Mouse (Mus musculus): ENCODE measurements at regions not wholly inside any gene's neighbourhood (a gene's known extent, or its start where the extent isn't known, plus 50 kb on each side); places are given as distances from the start of the nearest gene placed in this dataset.

DNA sequence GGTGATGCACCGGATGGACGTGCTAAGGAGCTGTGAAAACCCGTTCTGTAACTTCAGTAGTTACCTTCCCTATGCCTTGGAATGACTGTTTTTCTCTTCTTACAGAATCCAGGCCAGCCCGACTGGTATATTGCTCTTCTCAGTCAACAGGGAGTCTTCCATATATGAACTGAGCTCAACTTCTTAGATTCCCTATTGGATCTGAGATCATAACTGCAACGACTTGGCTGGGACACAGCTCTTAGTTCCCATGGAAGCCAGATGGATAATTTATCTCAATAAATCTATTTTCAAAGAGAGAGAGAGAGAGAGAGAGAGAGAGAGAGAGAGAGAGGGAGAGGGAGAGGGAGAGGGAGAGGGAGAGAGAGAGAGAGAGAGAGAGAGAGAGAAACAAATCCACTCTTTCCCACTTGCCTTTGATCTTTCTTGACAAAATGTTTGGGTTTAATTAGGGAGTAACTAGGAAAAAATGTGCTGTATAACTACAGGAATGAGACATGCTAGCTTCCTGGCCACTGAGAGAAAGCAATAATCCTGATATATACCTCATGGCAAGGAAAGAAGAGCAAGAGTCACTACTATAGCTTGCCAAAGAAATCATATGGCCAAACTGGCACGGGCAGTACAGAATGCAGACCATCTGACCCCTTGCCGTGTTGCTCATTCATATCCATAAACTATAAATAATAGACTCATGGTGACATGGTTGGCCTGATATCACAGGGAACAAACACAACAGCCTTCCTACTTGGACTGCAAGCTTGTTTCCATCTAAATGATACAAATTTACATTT, 73.3 kb upstream of the Cnksr3 start:
- whole genome bisulfite sequencing = 80% methylated on average over 7 of the region's 7 CpGs
- Histone ChIP-seq H3K4me3 (ENCODE audit: low read depth, low read length) (no peak overlapping the region), H3K36me3 (ENCODE audit: control insufficient read depth, insufficient read depth, low read length) (no peaks in the 10 kb centered on the region), H3K4me1 (ENCODE audit: control insufficient read depth, insufficient read depth, insufficient read length, low read length) (no peaks in the 10 kb centered on the region), H3K27ac (ENCODE audit: insufficient read depth, low read depth, low read length) (no peak overlapping the region), H3K27me3 (ENCODE audit: control insufficient read depth, insufficient read depth, low read length) (no peaks in the 10 kb centered on the region)
- TF ChIP-seq POLR2A (IDR thresholded peaks at IDR 0.05; ENCODE audit: low read depth, low read length) = no peak
- TF ChIP-seq CTCF (IDR thresholded peaks at IDR 0.05; ENCODE audit: extremely low read depth, insufficient read length, insufficient replicate concordance, low read depth, low read length) = no peak

- H3K36me3 ChIP-seq (ENCODE audit: control insufficient read depth, insufficient read depth, low read length) = no peaks in the 10 kb centered on the region
- no peaks in the 10 kb centered on the region for H3K4me1 ChIP-seq (ENCODE audit: control insufficient read depth, insufficient read depth, insufficient read length, low read length)
- WGBS = 88% methylated on average over 2 of the region's 2 CpGs
- TF ChIP-seq CTCF (IDR thresholded peaks at IDR 0.05; ENCODE audit: extremely low read depth, insufficient read length, insufficient replicate concordance, low read depth, low read length) = no peak
- TF ChIP-seq POLR2A (IDR thresholded peaks at IDR 0.05; ENCODE audit: low read depth, low read length) = no peak
- H3K27me3 ChIP-seq (ENCODE audit: control insufficient read depth, insufficient read depth, low read length) = no peaks in the 10 kb centered on the region
- no peak overlapping the region for H3K4me3 ChIP-seq (ENCODE audit: low read depth, low read length)
- H3K27ac ChIP-seq (ENCODE audit: insufficient read depth, low read depth, low read length) = no peak overlapping the region
These were observed 68.4 kb upstream of the Cnksr3 start for GRCm38 (mm10) chr10:7280429-7280828.

DNA sequence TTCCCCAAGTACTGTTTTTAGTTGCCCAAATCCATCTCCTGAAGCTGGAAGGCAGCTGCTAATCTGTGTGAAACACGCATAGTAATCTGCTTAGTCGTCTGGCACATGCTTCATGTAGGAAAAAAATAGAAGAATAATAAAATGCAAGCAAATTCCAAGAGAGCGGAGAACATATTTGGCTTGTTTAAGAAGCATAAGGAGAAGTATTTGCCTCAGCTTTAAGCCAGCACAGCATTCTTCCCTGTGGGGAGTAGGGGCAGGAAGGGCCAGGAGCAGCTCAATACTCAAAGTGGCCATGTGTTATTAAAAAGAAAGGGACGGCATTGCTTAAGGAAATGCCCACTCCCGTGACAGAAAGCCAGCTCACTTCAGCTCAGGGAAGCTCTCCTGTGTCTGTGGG, 66.8 kb upstream of the Cnksr3 start:
- WGBS = 55% methylated on average over 5 of the region's 5 CpGs
- no peak overlapping the region for H3K4me3 ChIP-seq (ENCODE audit: low read depth, low read length)
- H3K27me3 ChIP-seq (ENCODE audit: control insufficient read depth, insufficient read depth, low read length) = no peaks in the 10 kb centered on the region
- no peak for TF ChIP-seq POLR2A (IDR thresholded peaks at IDR 0.05; ENCODE audit: low read depth, low read length)
- TF ChIP-seq CTCF (IDR thresholded peaks at IDR 0.05; ENCODE audit: extremely low read depth, insufficient read length, insufficient replicate concordance, low read depth, low read length) = no peak
- no peak overlapping the region for H3K27ac ChIP-seq (ENCODE audit: insufficient read depth, low read depth, low read length)
- H3K4me1 ChIP-seq (ENCODE audit: control insufficient read depth, insufficient read depth, insufficient read length, low read length) = no peaks in the 10 kb centered on the region
- H3K36me3 ChIP-seq (ENCODE audit: control insufficient read depth, insufficient read depth, low read length) = no peaks in the 10 kb centered on the region

DNA sequence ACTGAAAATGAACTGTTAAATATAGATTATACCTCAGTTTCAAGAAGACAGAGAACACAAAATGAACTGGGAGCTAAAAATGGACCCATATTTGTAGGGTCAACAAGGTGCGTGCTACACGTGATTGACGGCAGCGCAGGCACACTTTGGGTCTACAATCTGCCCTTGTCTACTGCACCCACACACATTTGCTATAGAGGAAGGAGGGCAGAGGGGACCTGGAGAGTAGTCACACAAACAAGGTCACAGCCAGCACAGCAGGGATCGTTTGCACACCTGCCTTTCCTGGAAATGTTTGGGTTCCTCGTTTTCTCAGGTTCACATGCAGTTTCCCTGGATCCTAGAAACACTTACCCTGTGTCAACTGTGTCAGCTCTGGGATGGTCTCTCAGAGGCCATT, 63.3 kb upstream of the Cnksr3 start:
- no peaks in the 10 kb centered on the region for H3K4me1 ChIP-seq (ENCODE audit: control insufficient read depth, insufficient read depth, insufficient read length, low read length)
- 67% methylated on average over 6 of the region's 6 CpGs for WGBS
- no peaks in the 10 kb centered on the region for H3K27me3 ChIP-seq (ENCODE audit: control insufficient read depth, insufficient read depth, low read length)
- H3K27ac ChIP-seq (ENCODE audit: insufficient read depth, low read depth, low read length) = no peak overlapping the region
- no peak overlapping the region for H3K4me3 ChIP-seq (ENCODE audit: low read depth, low read length)
- no peak for TF ChIP-seq CTCF (IDR thresholded peaks at IDR 0.05; ENCODE audit: extremely low read depth, insufficient read length, insufficient replicate concordance, low read depth, low read length)
- no peak for TF ChIP-seq POLR2A (IDR thresholded peaks at IDR 0.05; ENCODE audit: low read depth, low read length)
- no peaks in the 10 kb centered on the region for H3K36me3 ChIP-seq (ENCODE audit: control insufficient read depth, insufficient read depth, low read length)

- Histone ChIP-seq H3K27me3 (ENCODE audit: control insufficient read depth, insufficient read depth, low read length) (no peaks in the 10 kb centered on the region), H3K36me3 (ENCODE audit: control insufficient read depth, insufficient read depth, low read length) (no peaks in the 10 kb centered on the region), H3K4me3 (ENCODE audit: low read depth, low read length) (no peak overlapping the region), H3K4me1 (ENCODE audit: control insufficient read depth, insufficient read depth, insufficient read length, low read length) (no peaks in the 10 kb centered on the region), H3K27ac (ENCODE audit: insufficient read depth, low read depth, low read length) (no peak overlapping the region)
- WGBS = 68% methylated on average over 7 of the region's 7 CpGs
- TF ChIP-seq POLR2A (IDR thresholded peaks at IDR 0.05; ENCODE audit: low read depth, low read length) (no peak), CTCF (IDR thresholded peaks at IDR 0.05; ENCODE audit: extremely low read depth, insufficient read length, insufficient replicate concordance, low read depth, low read length) (no peak)
These were observed 62.4 kb upstream of the Cnksr3 start for GRCm38 (mm10) chr10:7274422-7274821.

DNA sequence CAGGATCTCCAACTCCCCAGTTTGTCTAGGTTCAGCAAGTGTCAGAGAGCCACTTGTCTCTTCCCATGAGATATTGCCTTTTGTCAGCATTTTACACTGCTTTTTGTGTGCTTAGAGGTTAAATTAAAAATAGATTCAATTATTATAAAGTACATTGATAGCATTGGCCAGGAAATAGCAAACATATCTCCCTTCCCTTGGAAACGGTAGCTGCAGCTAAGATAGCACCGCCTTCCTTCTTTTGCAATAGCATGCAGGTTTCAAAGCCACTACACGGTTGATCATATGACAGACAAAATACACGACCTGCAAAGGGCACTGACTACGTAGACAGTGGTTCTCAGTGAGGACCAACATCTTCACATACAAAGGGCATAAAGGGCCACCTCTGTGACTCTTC, 59.1 kb upstream of the Cnksr3 start:
- H3K27me3 ChIP-seq (ENCODE audit: control insufficient read depth, insufficient read depth, low read length) = no peaks in the 10 kb centered on the region
- TF ChIP-seq POLR2A (IDR thresholded peaks at IDR 0.05; ENCODE audit: low read depth, low read length) = no peak
- no peak for TF ChIP-seq CTCF (IDR thresholded peaks at IDR 0.05; ENCODE audit: extremely low read depth, insufficient read length, insufficient replicate concordance, low read depth, low read length)
- no peak overlapping the region for H3K4me3 ChIP-seq (ENCODE audit: low read depth, low read length)
- H3K4me1 ChIP-seq (ENCODE audit: control insufficient read depth, insufficient read depth, insufficient read length, low read length) = no peaks in the 10 kb centered on the region
- WGBS = 54% methylated on average over 5 of the region's 5 CpGs
- H3K27ac ChIP-seq (ENCODE audit: insufficient read depth, low read depth, low read length) = no peak overlapping the region
- no peaks in the 10 kb centered on the region for H3K36me3 ChIP-seq (ENCODE audit: control insufficient read depth, insufficient read depth, low read length)

GRCm38 (mm10) chr10:7268386-7269033, 56.5 kb upstream of the Cnksr3 start:
- H3K36me3 ChIP-seq (ENCODE audit: control insufficient read depth, insufficient read depth, low read length) = no peaks in the 10 kb centered on the region
- H3K4me1 ChIP-seq (ENCODE audit: control insufficient read depth, insufficient read depth, insufficient read length, low read length) = no peaks in the 10 kb centered on the region
- no peaks in the 10 kb centered on the region for H3K27me3 ChIP-seq (ENCODE audit: control insufficient read depth, insufficient read depth, low read length)
- WGBS = 76% methylated on average over 9 of the region's 9 CpGs
- TF ChIP-seq POLR2A (IDR thresholded peaks at IDR 0.05; ENCODE audit: low read depth, low read length) (no peak), CTCF (IDR thresholded peaks at IDR 0.05; ENCODE audit: extremely low read depth, insufficient read length, insufficient replicate concordance, low read depth, low read length) (no peak)
- no peak overlapping the region for H3K4me3 ChIP-seq (ENCODE audit: low read depth, low read length)
- H3K27ac ChIP-seq (ENCODE audit: insufficient read depth, low read depth, low read length) = no peak overlapping the region

Data from small intestine, adult 2 months (tissue).